Comparison of ENCODE assay signal across 22 mouse cellular contexts in genomic region chr13:58225694-58226093, GRCm38 (mm10). TPM values are rescaled to one million over a fixed set of nuclear protein-coding genes. Genes with fewer than 3 reads are reported as not detected.
DNase-seq lines count a peak whose midpoint lies in the region; ATAC-seq lines count a peak whose summit lies in the region.
"Had no signal": no experiment of that assay in that cellular context is flagged by ENCODE, and none has a peak within 500 bp of the region (broad histone marks: within the 10 kb centered on the region; RNA-seq: fewer than 3 reads in every experiment).

No protein-coding gene starts in this region.

- no peaks in the 10 kb centered on the region for H3K36me3 ChIP-seq in limb, embryonic 11.5 days (ENCODE audit: control insufficient read depth, insufficient read depth, low read length)
- H3K36me3 ChIP-seq in limb, embryonic 10.5 days: no peaks in the 10 kb centered on the region
- H3K36me3 ChIP-seq: embryonic facial prominence, embryonic 12.5 days; embryonic facial prominence, embryonic 15.5 days; forebrain, embryonic 15.5 days; heart, embryonic 10.5 days; heart, embryonic 13.5 days; hindbrain, embryonic 12.5 days; hindbrain, embryonic 15.5 days had no signal

- H3K27ac ChIP-seq in limb, embryonic 11.5 days (replicated peaks; ENCODE audit: low read depth, low read length): no peak overlapping the region
- no peak overlapping the region for H3K27ac ChIP-seq in limb, embryonic 10.5 days
- H3K27ac ChIP-seq: embryonic facial prominence, embryonic 12.5 days; embryonic facial prominence, embryonic 15.5 days; forebrain, embryonic 15.5 days; heart, adult 2 months; heart, embryonic 10.5 days; heart, embryonic 13.5 days; hindbrain, embryonic 12.5 days; hindbrain, embryonic 15.5 days had no signal

- WGBS in limb, embryonic 11.5 days: 75% methylated on average over 8 of the region's 8 CpGs
- 76% methylated on average over 8 of the region's 8 CpGs for WGBS in limb, embryonic 10.5 days

- no peaks in the 10 kb centered on the region for H3K4me1 ChIP-seq in limb, embryonic 11.5 days (ENCODE audit: control insufficient read depth, insufficient read depth, low read length)
- no peaks in the 10 kb centered on the region for H3K4me1 ChIP-seq in limb, embryonic 10.5 days
- H3K4me1 ChIP-seq: embryonic facial prominence, embryonic 12.5 days; embryonic facial prominence, embryonic 15.5 days; forebrain, embryonic 15.5 days; heart, embryonic 10.5 days; heart, embryonic 13.5 days; hindbrain, embryonic 12.5 days; hindbrain, embryonic 15.5 days had no signal

- H3K27me3 ChIP-seq in limb, embryonic 11.5 days (ENCODE audit: control insufficient read depth, insufficient read depth, low read length): no peaks in the 10 kb centered on the region
- no peaks in the 10 kb centered on the region for H3K27me3 ChIP-seq in limb, embryonic 10.5 days (ENCODE audit: low read depth, poor library complexity, severe bottlenecking)
- H3K27me3 ChIP-seq: embryonic facial prominence, embryonic 12.5 days; embryonic facial prominence, embryonic 15.5 days; forebrain, embryonic 15.5 days; heart, embryonic 13.5 days; hindbrain, embryonic 12.5 days; hindbrain, embryonic 15.5 days had no signal

- H3K9me3 ChIP-seq in limb, embryonic 11.5 days (ENCODE audit: control insufficient read depth, low read length): no peaks in the 10 kb centered on the region
- H3K9me3 ChIP-seq in limb, embryonic 10.5 days (replicated peaks): no peaks in the 10 kb centered on the region
- H3K9me3 ChIP-seq: embryonic facial prominence, embryonic 12.5 days; embryonic facial prominence, embryonic 15.5 days; forebrain, embryonic 15.5 days; heart, embryonic 10.5 days; hindbrain, embryonic 15.5 days had no signal

- ATAC-seq in limb, embryonic 11.5 days (ENCODE audit: insufficient number of reproducible peaks, low FRiP score, low TSS enrichment, low read depth): no peak
- ATAC-seq: CD4-positive, CD25-positive, alpha-beta regulatory T cell, adult 4 months; forebrain, embryonic 15.5 days; intestine, postnatal 0 days had no signal

- H3K9ac ChIP-seq in limb, embryonic 11.5 days (ENCODE audit: low read length): no peak overlapping the region
- H3K9ac ChIP-seq: embryonic facial prominence, embryonic 12.5 days; embryonic facial prominence, embryonic 15.5 days; forebrain, embryonic 15.5 days; heart, embryonic 13.5 days; hindbrain, embryonic 12.5 days; hindbrain, embryonic 15.5 days had no signal

- peak; percentile 10 for DNase-seq in embryo, embryonic 10.5 days (ENCODE audit: low spot score)
- no peak for DNase-seq in embryo, embryonic 10 days (ENCODE audit: low spot score)
- DNase-seq in limb, embryonic 11.5 days (ENCODE audit: low spot score): peak; percentile 20
- no peak for DNase-seq in limb, embryonic 10.5 days (ENCODE audit: low spot score)
- DNase-seq in R1 (ENCODE audit: low read depth, low spot score): peak; percentile 32
- DNase-seq in adipocyte (ENCODE audit: low spot score): peak; percentile 68
- DNase-seq in thymus, postnatal 10 days (ENCODE audit: low spot score in 2 of 2): no peak
- DNase-seq: cerebellum, adult 18-20 months; cerebellum, adult 9-10 months; cerebellum, postnatal 14 days; gastrocnemius, postnatal 25 days; heart, adult 2 months; kidney, adult 2 months had no signal

- no peak overlapping the region for H3K4me3 ChIP-seq in limb, embryonic 11.5 days (ENCODE audit: low read depth, low read length)
- H3K4me3 ChIP-seq in limb, embryonic 10.5 days: no peak overlapping the region
- H3K4me3 ChIP-seq: embryonic facial prominence, embryonic 12.5 days; embryonic facial prominence, embryonic 15.5 days; forebrain, embryonic 15.5 days; heart, adult 2 months; heart, embryonic 10.5 days; heart, embryonic 13.5 days; hindbrain, embryonic 12.5 days; hindbrain, embryonic 15.5 days had no signal

- H3K4me2 ChIP-seq in limb, embryonic 11.5 days (ENCODE audit: low read depth, severe bottlenecking): no peak overlapping the region
- H3K4me2 ChIP-seq: embryonic facial prominence, embryonic 12.5 days; embryonic facial prominence, embryonic 15.5 days; forebrain, embryonic 15.5 days; heart, embryonic 13.5 days; hindbrain, embryonic 12.5 days; hindbrain, embryonic 15.5 days had no signal

RNA-seq across cellular contexts. Expression of gene Ubqln1, which starts 10.2 kb away (rescaled TPM):
- 136 and 160 TPM in 2 replicates for polyA plus RNA-seq in limb, embryonic 11.5 days (2014; fragmentation: Nextera tagmentation; extraction: Ambion mirVana)
- polyA plus RNA-seq in limb, embryonic 10.5 days (2016; fragmentation: Nextera tagmentation; extraction: Ambion mirVana): 153 and 158 TPM in 2 replicates

RNA-seq across cellular contexts. Expression of gene Gkap1, which starts 49.8 kb away (rescaled TPM):
- 22.9 and 23.3 TPM in 2 replicates for polyA plus RNA-seq in limb, embryonic 11.5 days (2014; fragmentation: Nextera tagmentation; extraction: Ambion mirVana)
- 10.6 and 12.8 TPM in 2 replicates for polyA plus RNA-seq in limb, embryonic 10.5 days (2016; fragmentation: Nextera tagmentation; extraction: Ambion mirVana)

Comparison
In these comparisons a context has a peak if more than half of its experiments do, and no peak if none do; other contexts are left out.
1. DNase-seq: peak in embryo, embryonic 10.5 days (single experiment), limb, embryonic 11.5 days (single experiment), R1 (single experiment) and adipocyte (single experiment); none in embryo, embryonic 10 days (single experiment), limb, embryonic 10.5 days (single experiment) and thymus, postnatal 10 days (0 of 2).